Mouse (Mus musculus) midbrain, embryonic 14.5 days (tissue): Measurements from ENCODE around the gene Nkap. TPM values are rescaled to one million over a fixed set of nuclear protein-coding genes. Genes with fewer than 3 reads are reported as not detected.

ENCODE experiments used
- ATAC-seq: fragments of 200-750 bp; cut with Nextera tagmentation; 2 replicates; pipeline ENCODE4 v1.8.0; 2017; ENCODE audit warnings: moderate number of reproducible peaks, moderate library complexity; ENCODE audit not compliant: low FRiP score, low TSS enrichment
- DNase-seq: peaks from one replicate; pipeline ENCODE4 v3.0.0-alpha.2; 2015
- H3K27ac ChIP-seq: fragments of 300-500 bp; sonication (generic); replicated peaks from 2 replicates; pipeline ENCODE4 v1.5.1; 2014; ENCODE audit warnings: mild to moderate bottlenecking, low read depth, low read length, moderate library complexity
- H3K27me3 ChIP-seq: fragments of 300-500 bp; sonication (generic); 2 replicates; pipeline ENCODE4 v1.6.1; 2014; ENCODE audit warnings: low read length, control low read depth, mixed read lengths; ENCODE audit not compliant: control insufficient read depth, insufficient read depth
- H3K36me3 ChIP-seq: fragments of 300-500 bp; sonication (generic); 2 replicates; pipeline ENCODE4 v1.6.1; 2014; ENCODE audit warnings: low read length, control low read depth; ENCODE audit not compliant: control insufficient read depth, insufficient read depth
- H3K4me1 ChIP-seq: fragments of 300-500 bp; sonication (generic); 2 replicates; pipeline ENCODE4 v1.6.1; 2014; ENCODE audit warnings: mild to moderate bottlenecking, antibody characterized with exemption, low read length, control low read depth; ENCODE audit not compliant: control insufficient read depth, insufficient read depth
- H3K4me2 ChIP-seq: fragments of 300-500 bp; sonication (generic); 2 replicates; pipeline ENCODE4 v1.6.1; 2014; ENCODE audit warnings: mild to moderate bottlenecking, low read length, moderate library complexity
- H3K4me3 ChIP-seq: fragments of 300-500 bp; sonication (generic); replicated peaks from 2 replicates; pipeline ENCODE4 v1.5.1; 2014; ENCODE audit warnings: low read depth, low read length
- H3K9ac ChIP-seq: fragments of 300-500 bp; sonication (generic); replicated peaks from 2 replicates; pipeline ENCODE4 v1.6.1; 2014; ENCODE audit warnings: mild to moderate bottlenecking, low read length, moderate library complexity
- H3K9me3 ChIP-seq: fragments of 300-500 bp; sonication (generic); 2 replicates; pipeline ENCODE4 v1.6.1; 2016; ENCODE audit warnings: low read length, control low read depth, mixed read lengths; ENCODE audit not compliant: control insufficient read depth
- WGBS: fragments of 180-500 bp; shearing (Covaris S2); extraction: QIAGEN DNeasy Blood & Tissue Kit; methylation state at CpG from one replicate; pipeline ENCODE4 v1.1.7; 2014; 5-methylcytosine and 5-hydroxymethylcytosine counted together
- polyA plus RNA-seq: library from polyadenylated mRNA; unstranded; fragments of >200 nt; fragmentation: Nextera tagmentation; extraction: Ambion mirVana; gene quantifications from 2 replicates; pipeline ENCODE4 v1.2.1, GENCODE M21; 2014

The Nkap gene
- polyA plus RNA-seq, 1 experiment from 2014 or later = 29.4 TPM

- Histone ChIP-seq H3K9me3 (no peaks in the 10 kb centered on the region), H3K27ac (no peak overlapping the region), H3K36me3 (peaks cover 28% of the 10 kb centered on the region), H3K9ac (no peak overlapping the region), H3K4me3 (no peak overlapping the region), H3K27me3 (no peaks in the 10 kb centered on the region), H3K4me2 (no peak overlapping the region), H3K4me1 (no peaks in the 10 kb centered on the region)
- no peak for ATAC-seq
- DNase-seq = no peak
- 92% methylated on average over 11 of the region's 11 CpGs for WGBS
Measured at GRCm38 (mm10) chrX:37095106-37095768, 31.4 kb upstream of the Nkap start.

- WGBS = 92% methylated on average over 3 of the region's 3 CpGs
- no peak overlapping the region for H3K4me3 ChIP-seq
Measured at GRCm38 (mm10) chrX:37098681-37099080, 27.9 kb upstream of the Nkap start.

GRCm38 (mm10) chrX:37103826-37104225 is 22.8 kb upstream of the Nkap start:
- 80% methylated on average over 2 of the region's 2 CpGs for WGBS
- Histone ChIP-seq H3K36me3 (0 out of 2 replicates have a peak, but pooled peaks cover 4% of the 10 kb centered on the region), H3K9me3 (no peaks in the 10 kb centered on the region)

More at GRCm38 (mm10) chrX:37098681-37099080, 27.9 kb upstream of the Nkap start:
- Histone ChIP-seq H3K9me3 (no peaks in the 10 kb centered on the region), H3K4me2 (no peak overlapping the region), H3K9ac (no peak overlapping the region), H3K27ac (no peak overlapping the region), H3K27me3 (no peaks in the 10 kb centered on the region), H3K36me3 (peaks cover 16% of the 10 kb centered on the region; the same call in 1 of the 2 replicates), H3K4me1 (no peaks in the 10 kb centered on the region)
- ATAC-seq = no peak
- DNase-seq = no peak

DNA sequence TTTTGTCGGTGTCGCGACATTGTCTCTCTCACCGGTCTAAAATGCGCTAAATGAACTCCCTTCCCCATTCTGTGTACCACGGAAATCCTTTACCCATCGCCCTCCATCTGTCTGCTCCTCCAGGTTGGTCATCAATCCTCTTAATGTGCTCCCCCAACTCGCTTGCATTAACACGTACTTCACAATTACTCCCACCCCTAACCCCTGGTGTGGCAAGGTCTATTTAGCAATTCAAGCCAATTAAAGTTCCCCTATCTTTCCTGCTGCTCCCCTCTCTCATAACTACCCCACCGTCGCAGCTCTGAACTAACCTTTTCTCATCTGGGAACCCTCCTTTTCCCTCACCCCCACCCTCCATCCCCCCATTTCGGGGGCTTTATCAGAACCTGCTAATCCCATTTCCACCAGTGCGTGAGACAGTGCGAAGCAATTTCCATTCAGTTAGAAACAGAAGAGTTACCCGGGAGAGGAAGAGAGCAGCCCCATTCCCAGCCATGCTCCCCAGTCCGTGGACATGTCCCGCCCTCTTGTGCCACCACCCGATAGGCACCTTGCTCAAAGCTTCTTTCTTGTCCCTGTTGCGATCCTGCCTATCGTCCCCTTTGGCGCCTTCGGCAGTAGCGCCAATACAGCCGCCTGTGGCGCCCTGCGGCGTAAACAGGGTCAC is 16.9 kb upstream of the Nkap start:
- Histone ChIP-seq H3K27me3 (no peaks in the 10 kb centered on the region), H3K9me3 (no peaks in the 10 kb centered on the region), H3K27ac (peak overlapping the region; percentile 85), H3K4me3 (peak overlapping the region; percentile 48), H3K4me1 (no peaks in the 10 kb centered on the region), H3K36me3 (no peaks in the 10 kb centered on the region), H3K4me2 (peak overlapping the region; percentile 59), H3K9ac (peak overlapping the region; percentile 52)
- 17% methylated on average over 27 of the region's 27 CpGs for WGBS
- no peak for DNase-seq
- peak; percentile 80 for ATAC-seq

More at GRCm38 (mm10) chrX:37103826-37104225, 22.8 kb upstream of the Nkap start:
- no peaks in the 10 kb centered on the region for H3K27me3 ChIP-seq
- H3K4me1 ChIP-seq = no peaks in the 10 kb centered on the region
- H3K27ac ChIP-seq = no peak overlapping the region
- H3K4me3 ChIP-seq = no peak overlapping the region
- DNase-seq = no peak
- H3K9ac ChIP-seq = no peak overlapping the region
- H3K4me2 ChIP-seq = no peak overlapping the region
- ATAC-seq = no peak

GRCm38 (mm10) chrX:37110193-37110880 is 16.3 kb upstream of the Nkap start, which contains the start of gene Upf3b:
Gene Upf3b, minus strand, starts transcription at chrX:37110322.
- H3K36me3 ChIP-seq = no peaks in the 10 kb centered on the region
- DNase-seq (peak; percentile 95), ATAC-seq (peak; percentile 94)
- H3K27me3 ChIP-seq = no peaks in the 10 kb centered on the region
- peak within 1 kb of the TSS; percentile 85 for H3K27ac ChIP-seq
- peak within 1 kb of the TSS; percentile 52 for H3K9ac ChIP-seq
- H3K9me3 ChIP-seq = no peaks in the 10 kb centered on the region
- 22% methylated on average over 30 of the region's 30 CpGs for WGBS
- no peaks in the 10 kb centered on the region for H3K4me1 ChIP-seq
- H3K4me3 ChIP-seq = peak within 1 kb of the TSS; percentile 48
- peak within 1 kb of the TSS; percentile 59 for H3K4me2 ChIP-seq

DNA sequence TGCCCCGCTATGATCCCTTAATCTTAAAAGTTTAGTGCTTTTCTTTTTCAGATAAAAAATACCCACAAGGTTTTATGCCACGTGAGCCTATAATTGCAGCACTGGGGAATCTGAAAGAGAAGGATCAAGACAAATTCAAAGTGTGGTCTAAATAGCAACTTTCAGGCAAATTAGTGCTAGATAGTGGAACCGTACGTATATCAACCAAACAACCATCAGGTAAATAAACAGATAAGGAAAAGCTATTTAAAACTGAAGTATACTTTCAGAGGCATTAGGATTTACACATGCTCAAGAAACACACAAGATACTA is 15.8 kb upstream of the Nkap start:
- ATAC-seq (no peak), DNase-seq (no peak)
- no peaks in the 10 kb centered on the region for H3K27me3 ChIP-seq

DNA sequence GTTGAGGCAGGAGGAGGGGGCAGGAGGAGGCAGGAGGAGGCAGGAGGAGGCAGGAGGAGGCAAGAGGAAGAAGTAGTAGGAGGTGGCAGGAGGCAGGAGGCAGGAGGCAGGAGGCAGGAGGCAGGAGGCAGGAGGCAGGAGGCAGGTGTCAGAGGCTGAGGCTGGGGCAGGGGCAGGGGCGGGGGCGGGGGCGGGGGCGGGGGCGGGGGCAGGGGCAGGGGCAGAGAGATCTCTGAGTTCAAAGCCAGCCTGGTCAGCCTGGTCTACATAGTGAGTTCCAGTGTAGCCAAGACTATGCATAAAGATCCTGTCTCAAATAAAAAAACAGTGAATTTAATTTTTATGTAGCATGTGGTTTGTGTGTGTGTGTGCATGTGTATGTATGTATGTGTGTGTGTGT is 9.5 kb upstream of the Nkap start:
- no peak overlapping the region for H3K4me2 ChIP-seq
- WGBS = 48% methylated on average over 3 of the region's 5 CpGs
- ATAC-seq = no peak
- H3K36me3 ChIP-seq = no peaks in the 10 kb centered on the region
- no peak for DNase-seq
- no peak overlapping the region for H3K4me3 ChIP-seq
- no peaks in the 10 kb centered on the region for H3K9me3 ChIP-seq
- H3K9ac ChIP-seq = no peak overlapping the region
- no peak overlapping the region for H3K27ac ChIP-seq
- H3K4me1 ChIP-seq = no peaks in the 10 kb centered on the region
- no peaks in the 10 kb centered on the region for H3K27me3 ChIP-seq

More for the DNA sequence above, 15.8 kb upstream of the Nkap start:
- Histone ChIP-seq H3K27ac (no peak overlapping the region), H3K9me3 (no peaks in the 10 kb centered on the region), H3K4me1 (no peaks in the 10 kb centered on the region), H3K9ac (no peak overlapping the region), H3K4me2 (no peak overlapping the region; the same call in 1 of the 2 replicates), H3K36me3 (no peaks in the 10 kb centered on the region), H3K4me3 (no peak overlapping the region)
- WGBS = 80% methylated on average over 4 of the region's 4 CpGs

GRCm38 (mm10) chrX:37119585-37119984 is 7.0 kb upstream of the Nkap start:
- no peaks in the 10 kb centered on the region for H3K9me3 ChIP-seq
- DNase-seq = no peak
- no peaks in the 10 kb centered on the region for H3K27me3 ChIP-seq
- H3K4me2 ChIP-seq = no peak overlapping the region
- H3K36me3 ChIP-seq = no peaks in the 10 kb centered on the region
- WGBS = 61% methylated on average over 3 of the region's 3 CpGs
- H3K27ac ChIP-seq = no peak overlapping the region
- no peak overlapping the region for H3K4me3 ChIP-seq
- no peaks in the 10 kb centered on the region for H3K4me1 ChIP-seq
- ATAC-seq = no peak
- H3K9ac ChIP-seq = no peak overlapping the region
